Mouse (Mus musculus): Measurements from ENCODE around the gene Capn15. TPM values are rescaled to one million over a fixed set of nuclear protein-coding genes. Genes with fewer than 3 reads are reported as not detected.

The Capn15 gene
- polyA plus RNA-seq, 1 experiment = 7.2 TPM

DNA sequence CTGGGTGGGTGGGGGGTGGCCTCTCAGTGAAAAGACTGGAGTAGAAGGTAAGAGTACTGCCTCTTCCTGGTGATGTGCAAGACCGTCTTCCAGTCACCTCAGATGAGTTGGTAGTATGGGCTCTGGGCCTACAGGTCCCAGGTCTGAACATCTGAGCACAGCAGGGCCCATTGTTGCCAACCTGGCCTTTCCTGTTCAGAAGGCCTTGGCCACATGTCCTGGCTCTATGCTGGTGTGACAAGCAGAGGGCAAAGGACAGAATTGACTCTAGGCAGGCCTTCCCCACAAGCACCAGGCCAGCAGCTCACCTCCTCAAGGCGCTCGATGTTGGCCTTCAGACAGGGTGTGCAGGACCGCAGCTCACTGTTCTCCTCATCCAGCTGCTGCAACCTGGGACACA lies 6.7 kb upstream of the Capn15 start:
- TF ChIP-seq MYOD1 (IDR thresholded peaks at IDR 0.05; ENCODE audit: control insufficient read depth in 1 of 3, insufficient read length in 2 of 3, low read depth in 2 of 3) (no peak), MYOG (IDR thresholded peaks at IDR 0.05; ENCODE audit: control insufficient read depth in 1 of 3, insufficient read depth in 1 of 3, insufficient read length in 2 of 3, low read depth in 2 of 3) (no peak), SRF (IDR thresholded peaks at IDR 0.05; ENCODE audit: control insufficient read depth, insufficient read length, low read depth) (no peak), POLR2A (IDR thresholded peaks at IDR 0.05; ENCODE audit: insufficient read length, low read depth) (no peak), POLR2AphosphoS2 (IDR thresholded peaks at IDR 0.05; ENCODE audit: insufficient read length, low read depth) (no peak), USF1 (IDR thresholded peaks at IDR 0.05; ENCODE audit: low read depth) (no peak), REST (IDR thresholded peaks at IDR 0.05; ENCODE audit: insufficient read depth, insufficient read length) (no peak), TCF3 (IDR thresholded peaks at IDR 0.05; ENCODE audit: insufficient read length, low read depth) (no peak), MAX (IDR thresholded peaks at IDR 0.05; ENCODE audit: low read depth) (no peak)
- H3K36me3 ChIP-seq (ENCODE audit: control insufficient read depth, insufficient read depth) = peaks cover 4% of the 10 kb centered on the region
- no peak overlapping the region for H3ac ChIP-seq (ENCODE audit: control insufficient read depth, insufficient read length)
- H3K27me3 ChIP-seq (ENCODE audit: control insufficient read depth, insufficient read depth, insufficient read length) = no peaks in the 10 kb centered on the region
- no peaks in the 10 kb centered on the region for H3K79me2 ChIP-seq (ENCODE audit: control insufficient read depth, insufficient read depth)
- H3K4me3 ChIP-seq = no peak overlapping the region
- H3K4me2 ChIP-seq (ENCODE audit: low read depth) = no peak overlapping the region

GRCm38 (mm10) chr17:25990331-25990730 lies 4.7 kb upstream of the Capn15 start:
- Histone ChIP-seq H3K36me3 (ENCODE audit: control insufficient read depth, insufficient read depth) (peaks cover 4% of the 10 kb centered on the region), H3K4me2 (ENCODE audit: low read depth) (no peak overlapping the region), H3K4me3 (no peak overlapping the region), H3K79me2 (ENCODE audit: control insufficient read depth, insufficient read depth) (no peaks in the 10 kb centered on the region), H3K27me3 (ENCODE audit: control insufficient read depth, insufficient read depth, insufficient read length) (no peaks in the 10 kb centered on the region), H3ac (ENCODE audit: control insufficient read depth, insufficient read length) (no peak overlapping the region)
- TF ChIP-seq TCF3 (IDR thresholded peaks at IDR 0.05; ENCODE audit: insufficient read length, low read depth) = no peak
- no peak for TF ChIP-seq USF1 (IDR thresholded peaks at IDR 0.05; ENCODE audit: low read depth)
- no peak for TF ChIP-seq TCF12 (IDR thresholded peaks at IDR 0.05; ENCODE audit: insufficient read depth, poor library complexity, severe bottlenecking)
- TF ChIP-seq SRF (IDR thresholded peaks at IDR 0.05; ENCODE audit: control insufficient read depth, insufficient read length, low read depth) = no peak
- no peak for TF ChIP-seq E2F4 (IDR thresholded peaks at IDR 0.05; ENCODE audit: insufficient read depth)
- no peak for TF ChIP-seq POLR2AphosphoS2 (IDR thresholded peaks at IDR 0.05; ENCODE audit: insufficient read length, low read depth)
- no peak for TF ChIP-seq CEBPB (IDR thresholded peaks at IDR 0.05; ENCODE audit: insufficient read depth, poor library complexity, severe bottlenecking)
- TF ChIP-seq MAX (IDR thresholded peaks at IDR 0.05; ENCODE audit: low read depth) = no peak
- TF ChIP-seq MYOG (IDR thresholded peaks at IDR 0.05; ENCODE audit: control insufficient read depth in 1 of 3, insufficient read depth in 1 of 3, insufficient read length in 2 of 3, low read depth in 2 of 3) = no peak
- TF ChIP-seq REST (IDR thresholded peaks at IDR 0.05; ENCODE audit: insufficient read depth, insufficient read length) = no peak
- TF ChIP-seq POLR2A (IDR thresholded peaks at IDR 0.05; ENCODE audit: insufficient read length, low read depth) = no peak

DNA sequence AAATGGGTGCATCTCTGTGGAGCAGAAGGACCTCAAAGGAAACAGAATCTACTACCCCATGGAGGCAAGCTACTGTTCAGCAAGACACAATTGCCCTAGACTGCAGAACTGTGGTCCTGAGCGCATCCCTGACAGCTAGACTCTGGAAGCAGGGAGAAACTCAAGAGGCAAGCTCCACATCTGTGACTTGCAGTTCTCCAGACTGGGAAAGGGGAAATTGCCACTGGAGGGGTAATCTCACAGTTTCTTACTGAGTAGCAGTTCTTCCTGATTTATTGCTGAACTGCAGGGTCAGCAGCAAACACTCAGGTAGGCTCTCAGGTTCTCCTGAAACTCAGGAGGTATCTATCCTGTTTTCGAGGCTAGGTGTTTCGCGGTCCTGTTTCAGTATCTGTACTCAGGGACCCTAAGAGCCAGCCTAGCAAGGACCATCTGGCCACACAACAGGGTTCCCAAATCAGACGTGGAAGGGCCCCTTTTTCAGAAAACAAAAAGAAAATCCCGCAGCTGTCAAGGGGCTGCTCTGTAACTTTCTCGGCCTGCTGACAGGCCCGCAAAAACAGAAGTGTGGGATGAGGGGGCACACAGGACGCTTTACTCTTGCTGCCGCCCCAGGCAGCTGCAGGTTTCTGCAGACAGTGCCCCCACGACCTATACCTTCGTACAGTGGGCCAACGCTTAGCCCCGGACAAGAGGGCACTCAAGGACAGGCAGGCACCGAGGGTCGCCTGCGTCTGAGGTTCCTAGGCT lies 865 bp downstream of the Capn15 start:
- Histone ChIP-seq H3K27me3 (ENCODE audit: control insufficient read depth, insufficient read depth, insufficient read length) (no peaks in the 10 kb centered on the region), H3K4me3 (peak overlapping the region; percentile 57), H3K36me3 (ENCODE audit: control insufficient read depth, insufficient read depth) (no peaks in the 10 kb centered on the region), H3K4me2 (ENCODE audit: low read depth) (peak overlapping the region; percentile 89), H3ac (ENCODE audit: control insufficient read depth, insufficient read length) (peak overlapping the region; percentile 48), H3K79me2 (ENCODE audit: control insufficient read depth, insufficient read depth) (peaks cover 30% of the 10 kb centered on the region)
- TF ChIP-seq POLR2AphosphoS2 (IDR thresholded peaks at IDR 0.05; ENCODE audit: insufficient read length, low read depth) = peak; percentile 9
- no peak for TF ChIP-seq MYOD1 (IDR thresholded peaks at IDR 0.05; ENCODE audit: control insufficient read depth in 1 of 3, insufficient read length in 2 of 3, low read depth in 2 of 3)
- TF ChIP-seq CEBPB (IDR thresholded peaks at IDR 0.05; ENCODE audit: insufficient read depth, poor library complexity, severe bottlenecking) = no peak
- TF ChIP-seq USF1 (IDR thresholded peaks at IDR 0.05; ENCODE audit: low read depth) = no peak
- TF ChIP-seq REST (IDR thresholded peaks at IDR 0.05; ENCODE audit: insufficient read depth, insufficient read length) = no peak

- H3K4me3 ChIP-seq = peak overlapping the region; percentile 57
- H3ac ChIP-seq (ENCODE audit: control insufficient read depth, insufficient read length) = no peak overlapping the region
- H3K27me3 ChIP-seq (ENCODE audit: control insufficient read depth, insufficient read depth, insufficient read length) = no peaks in the 10 kb centered on the region
- no peaks in the 10 kb centered on the region for H3K36me3 ChIP-seq (ENCODE audit: control insufficient read depth, insufficient read depth)
- TF ChIP-seq TCF3 (IDR thresholded peaks at IDR 0.05; ENCODE audit: insufficient read length, low read depth) (no peak), E2F4 (IDR thresholded peaks at IDR 0.05; ENCODE audit: insufficient read depth) (no peak), USF1 (IDR thresholded peaks at IDR 0.05; ENCODE audit: low read depth) (no peak), MAX (IDR thresholded peaks at IDR 0.05; ENCODE audit: low read depth) (no peak), POLR2A (IDR thresholded peaks at IDR 0.05; ENCODE audit: insufficient read length, low read depth) (no peak), REST (IDR thresholded peaks at IDR 0.05; ENCODE audit: insufficient read depth, insufficient read length) (no peak), SRF (IDR thresholded peaks at IDR 0.05; ENCODE audit: control insufficient read depth, insufficient read length, low read depth) (no peak), POLR2AphosphoS2 (IDR thresholded peaks at IDR 0.05; ENCODE audit: insufficient read length, low read depth) (no peak), TCF12 (IDR thresholded peaks at IDR 0.05; ENCODE audit: insufficient read depth, poor library complexity, severe bottlenecking) (no peak), MYOG (IDR thresholded peaks at IDR 0.05; ENCODE audit: control insufficient read depth in 1 of 3, insufficient read depth in 1 of 3, insufficient read length in 2 of 3, low read depth in 2 of 3) (no peak), CEBPB (IDR thresholded peaks at IDR 0.05; ENCODE audit: insufficient read depth, poor library complexity, severe bottlenecking) (no peak), MYOD1 (IDR thresholded peaks at IDR 0.05; ENCODE audit: control insufficient read depth in 1 of 3, insufficient read length in 2 of 3, low read depth in 2 of 3) (no peak)
- peak overlapping the region; percentile 89 for H3K4me2 ChIP-seq (ENCODE audit: low read depth)
- H3K79me2 ChIP-seq (ENCODE audit: control insufficient read depth, insufficient read depth) = peaks cover 36% of the 10 kb centered on the region
Measured at GRCm38 (mm10) chr17:25984066-25984465, 1.5 kb downstream of the Capn15 start.

All from myocyte (in vitro differentiated cells).